Mouse (Mus musculus) small intestine, adult 2 months (tissue): Measurements from ENCODE around the gene Lgals7. TPM values are rescaled to one million over a fixed set of nuclear protein-coding genes. Genes with fewer than 3 reads are reported as not detected.

Source experiments
- H3K27ac ChIP-seq: fragments of 200-500 bp; 2 replicates; pipeline ENCODE4 v1.5.1; 2012; ENCODE audit warnings: low read depth, low read length, control low read depth, inconsistent platforms; ENCODE audit not compliant: insufficient read depth
- H3K27me3 ChIP-seq: fragments of 200-500 bp; 2 replicates; pipeline ENCODE4 v1.6.1; 2012; ENCODE audit warnings: mild to moderate bottlenecking, moderate library complexity, low read length, inconsistent platforms; ENCODE audit not compliant: control insufficient read depth, insufficient read depth
- H3K36me3 ChIP-seq: fragments of 200-500 bp; 2 replicates; pipeline ENCODE4 v1.6.1; 2012; ENCODE audit warnings: mild to moderate bottlenecking, low read length, control low read depth, inconsistent platforms; ENCODE audit not compliant: control insufficient read depth, insufficient read depth
- H3K4me1 ChIP-seq: fragments of 200-500 bp; 2 replicates; pipeline ENCODE4 v1.6.1; 2012; ENCODE audit warnings: low read length, inconsistent platforms, mixed read lengths; ENCODE audit not compliant: control insufficient read depth, insufficient read depth, insufficient read length
- H3K4me3 ChIP-seq: fragments of 200-500 bp; 2 replicates; pipeline ENCODE4 v1.5.1; 2012; ENCODE audit warnings: low read depth, mild to moderate bottlenecking, control low read depth, inconsistent platforms, low read length, moderate library complexity
- CTCF ChIP-seq: fragments of 200-500 bp; IDR thresholded peaks from 2 replicates; pipeline ENCODE4 v1.5.1; 2012; ENCODE audit warnings: low read depth, mild to moderate bottlenecking, control low read depth, inconsistent platforms, low read length, moderate library complexity, mixed read lengths; ENCODE audit not compliant: insufficient replicate concordance, insufficient read length; ENCODE audit errors: extremely low read depth
- POLR2A ChIP-seq: fragments of 200-500 bp; IDR thresholded peaks from 2 replicates; pipeline ENCODE4 v1.6.1; 2012; ENCODE audit warnings: low read depth, mild to moderate bottlenecking, control low read depth, inconsistent platforms, low read length, moderate library complexity
- WGBS: fragments of 180-500 bp; shearing (Covaris S2); methylation state at CpG from one replicate; pipeline ENCODE4 v1.1.7; 2018; 5-methylcytosine and 5-hydroxymethylcytosine counted together
- polyA plus RNA-seq: library from polyadenylated mRNA; depleted of rRNA; stranded (reverse); fragments of >200 nt; gene quantifications from 2 replicates; pipeline ENCODE4 v1.2.3, GENCODE M21; 2012; rRNA removed

Lgals7 gene
- 2.4 TPM in 1 of 2 replicates, not detected in the other for polyA plus RNA-seq

- WGBS: 73% methylated on average over 6 of the region's 6 CpGs
- H3K4me3 ChIP-seq: 0 out of 2 replicates have a peak within 1 kb of the TSS, but pooled peaks have one; percentile 21
- TF ChIP-seq CTCF (no peak), POLR2A (no peak)
- H3K27ac ChIP-seq: no peak within 1 kb of the TSS
- no peaks in the 10 kb centered on the region for H3K36me3 ChIP-seq
- H3K4me1 ChIP-seq: peaks cover 19% of the 10 kb centered on the region
- no peaks in the 10 kb centered on the region for H3K27me3 ChIP-seq
These were observed at the start of gene Lgals7 for GRCm38 (mm10) chr7:28863540-28863939. TSS of gene Lgals7 (plus strand) at chr7:28863853.

- Histone ChIP-seq H3K36me3 (peaks cover 67% of the 10 kb centered on the region), H3K4me1 (peaks cover 17% of the 10 kb centered on the region), H3K27ac (no peak overlapping the region), H3K27me3 (no peaks in the 10 kb centered on the region), H3K4me3 (no peak overlapping the region)
- 56% methylated on average over 5 of the region's 5 CpGs for WGBS
- TF ChIP-seq POLR2A: no peak
- no peak for TF ChIP-seq CTCF
These were observed 49.2 kb upstream of the Lgals7 start for GRCm38 (mm10) chr7:28814306-28815034.

- Histone ChIP-seq H3K27ac (no peak overlapping the region), H3K4me1 (peaks cover 22% of the 10 kb centered on the region), H3K36me3 (peaks cover 74% of the 10 kb centered on the region), H3K27me3 (no peaks in the 10 kb centered on the region), H3K4me3 (no peak overlapping the region)
- WGBS: 82% methylated on average over 9 of the region's 9 CpGs
- TF ChIP-seq CTCF: no peak
- TF ChIP-seq POLR2A: no peak
These were observed 48.4 kb upstream of the Lgals7 start for GRCm38 (mm10) chr7:28815230-28815629.

GRCm38 (mm10) chr7:28816201-28816600 lies 47.5 kb upstream of the Lgals7 start:
- Histone ChIP-seq H3K4me3 (no peak overlapping the region), H3K27me3 (no peaks in the 10 kb centered on the region), H3K36me3 (peaks cover 83% of the 10 kb centered on the region), H3K27ac (no peak overlapping the region), H3K4me1 (peaks cover 28% of the 10 kb centered on the region)
- TF ChIP-seq CTCF: no peak
- TF ChIP-seq POLR2A: no peak
- WGBS: 72% methylated on average over 9 of the region's 9 CpGs

- TF ChIP-seq POLR2A (no peak), CTCF (no peak)
- H3K4me3 ChIP-seq: no peak overlapping the region
- no peak overlapping the region for H3K27ac ChIP-seq
- H3K4me1 ChIP-seq: peaks cover 31% of the 10 kb centered on the region
- 86% methylated on average over 10 of the region's 10 CpGs for WGBS
- H3K36me3 ChIP-seq: peaks cover 89% of the 10 kb centered on the region
- H3K27me3 ChIP-seq: no peaks in the 10 kb centered on the region
These were observed 46.7 kb upstream of the Lgals7 start for GRCm38 (mm10) chr7:28816920-28817319.

GRCm38 (mm10) chr7:28817524-28817923 lies 46.1 kb upstream of the Lgals7 start:
- no peak overlapping the region for H3K27ac ChIP-seq
- no peak overlapping the region for H3K4me3 ChIP-seq
- peaks cover 92% of the 10 kb centered on the region for H3K36me3 ChIP-seq
- H3K27me3 ChIP-seq: no peaks in the 10 kb centered on the region
- TF ChIP-seq POLR2A: no peak
- no peak for TF ChIP-seq CTCF
- H3K4me1 ChIP-seq: peaks cover 33% of the 10 kb centered on the region
- 62% methylated on average over 6 of the region's 6 CpGs for WGBS

- Histone ChIP-seq H3K27ac (no peak overlapping the region), H3K36me3 (peaks cover 95% of the 10 kb centered on the region), H3K27me3 (no peaks in the 10 kb centered on the region), H3K4me1 (peaks cover 33% of the 10 kb centered on the region), H3K4me3 (no peak overlapping the region)
- TF ChIP-seq CTCF (no peak), POLR2A (no peak)
- 59% methylated on average over 4 of the region's 4 CpGs for WGBS
These were observed 45.7 kb upstream of the Lgals7 start for GRCm38 (mm10) chr7:28817957-28818356.

- Histone ChIP-seq H3K36me3 (peaks cover 92% of the 10 kb centered on the region), H3K4me3 (no peak overlapping the region), H3K27ac (no peak overlapping the region), H3K4me1 (peaks cover 32% of the 10 kb centered on the region), H3K27me3 (no peaks in the 10 kb centered on the region)
- TF ChIP-seq POLR2A (no peak), CTCF (no peak)
- WGBS: 77% methylated on average over 18 of the region's 18 CpGs
These were observed 45.2 kb upstream of the Lgals7 start for GRCm38 (mm10) chr7:28818436-28818835.
